Mouse (Mus musculus) erythroblast, embryonic 14.5 days (primary cell): Measurements from ENCODE around the gene Dgkg.

ENCODE experiments used
- GATA1 ChIP-seq: IDR thresholded peaks from 2 replicates; pipeline ENCODE4 v1.6.1; 2012; ENCODE audit warnings: low read length, inconsistent platforms, mixed read lengths
- TAL1 ChIP-seq: IDR thresholded peaks from 3 replicates; pipeline ENCODE4 v1.6.1; 2012; ENCODE audit warnings: low read length, inconsistent platforms, mixed read lengths

- TF ChIP-seq TAL1 = no peak
- no peak for TF ChIP-seq GATA1
These were observed 108.6 kb downstream of the Dgkg start for GRCm38 (mm10) chr16:22548167-22549080.
